Mouse (Mus musculus): ENCODE results near the gene Vstm5.

DNA sequence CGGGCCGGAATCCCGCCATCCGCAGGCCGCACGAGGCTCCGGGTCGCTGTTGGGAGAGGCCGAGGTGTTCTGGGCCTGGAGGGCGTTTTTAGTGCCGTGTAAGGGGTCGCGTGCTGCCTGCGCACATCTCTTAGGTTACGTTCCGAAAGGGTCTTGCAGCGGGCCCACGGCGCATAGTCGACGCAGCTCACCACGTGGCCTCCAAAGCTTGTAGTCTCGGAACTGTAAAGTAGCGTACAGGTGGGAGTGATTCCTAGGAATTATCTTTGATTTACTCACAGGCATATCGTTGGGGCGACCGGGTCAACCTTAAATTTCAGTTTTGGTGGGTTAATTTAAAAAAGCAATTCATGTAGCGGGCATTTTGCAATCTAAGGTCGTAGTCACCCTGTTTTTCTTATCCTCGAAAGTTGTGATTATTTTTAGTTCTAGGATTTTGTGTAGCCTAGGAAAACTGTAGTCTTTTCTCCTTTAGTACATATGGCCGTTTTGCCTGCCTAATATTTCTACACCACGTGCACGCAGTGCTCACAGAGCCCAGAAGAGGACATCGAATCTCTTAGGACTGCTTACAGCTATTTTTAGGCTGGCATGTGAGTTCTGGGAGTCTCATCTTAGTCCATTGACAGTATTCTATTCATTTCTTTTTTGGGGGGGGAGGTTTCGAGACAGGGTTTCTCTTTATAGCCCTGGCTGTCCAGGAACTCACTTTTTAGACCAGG, 67.7 kb downstream of the Vstm5 start, which contains the start of gene 4931406C07Rik:
- TF ChIP-seq POLR2A (IDR thresholded peaks at IDR 0.05; ENCODE audit: extremely low read depth, insufficient read depth, low read length) (no peak), CTCF (IDR thresholded peaks at IDR 0.05; ENCODE audit: low read depth, low read length) (no peak)
